Mouse (Mus musculus) intestine, embryonic 16.5 days (tissue): Measurements from ENCODE around the gene Fgl2. TPM values are rescaled to one million over a fixed set of nuclear protein-coding genes. Genes with fewer than 3 reads are reported as not detected.

Experiments used
- ATAC-seq: fragments of 200-750 bp; cut with Nextera tagmentation; 2 replicates; pipeline ENCODE4 v1.8.0; 2017; ENCODE audit warnings: moderate TSS enrichment, moderate library complexity
- H3K27ac ChIP-seq: fragments of 300-500 bp; sonication (generic); 2 replicates; pipeline ENCODE4 v1.5.1; 2014; ENCODE audit warnings: mild to moderate bottlenecking, low read length
- H3K27me3 ChIP-seq: fragments of 300-500 bp; sonication (generic); replicated peaks from 2 replicates; pipeline ENCODE4 v1.6.1; 2014; ENCODE audit warnings: low read length, control low read depth, mixed read lengths; ENCODE audit not compliant: control insufficient read depth, insufficient read depth
- H3K36me3 ChIP-seq: fragments of 300-500 bp; sonication (generic); 2 replicates; pipeline ENCODE4 v1.6.1; 2014; ENCODE audit warnings: low read length, control low read depth; ENCODE audit not compliant: control insufficient read depth, insufficient read depth
- H3K4me1 ChIP-seq: fragments of 300-500 bp; sonication (generic); 2 replicates; pipeline ENCODE4 v1.6.1; 2014; ENCODE audit warnings: low read length, control low read depth, mixed read lengths; ENCODE audit not compliant: control insufficient read depth, insufficient read depth
- H3K4me2 ChIP-seq: fragments of 300-500 bp; sonication (generic); 2 replicates; pipeline ENCODE4 v1.6.1; 2014; ENCODE audit warnings: low read depth, low read length, control low read depth
- H3K4me3 ChIP-seq: fragments of 300-500 bp; sonication (generic); 2 replicates; pipeline ENCODE4 v1.5.1; 2014; ENCODE audit warnings: mild to moderate bottlenecking, low read length
- H3K9ac ChIP-seq: fragments of 300-500 bp; sonication (generic); 2 replicates; pipeline ENCODE4 v1.6.1; 2014; ENCODE audit warnings: low read depth, low read length
- H3K9me3 ChIP-seq: fragments of 300-500 bp; sonication (generic); 2 replicates; pipeline ENCODE4 v1.6.1; 2016; ENCODE audit warnings: low read length, control low read depth; ENCODE audit not compliant: control insufficient read depth
- WGBS: fragments of 180-500 bp; shearing (Covaris S2); extraction: QIAGEN DNeasy Blood & Tissue Kit; methylation state at CpG from one replicate; pipeline ENCODE4 v1.1.7; 2014; 5-methylcytosine and 5-hydroxymethylcytosine counted together
- polyA plus RNA-seq: library from polyadenylated mRNA; unstranded; fragments of >200 nt; fragmentation: Nextera tagmentation; extraction: Ambion mirVana; gene quantifications from 2 replicates; pipeline ENCODE4 v1.2.1, GENCODE M21; 2015

Fgl2 gene
- polyA plus RNA-seq, 1 experiment from 2014 or later: 8.4 TPM

DNA sequence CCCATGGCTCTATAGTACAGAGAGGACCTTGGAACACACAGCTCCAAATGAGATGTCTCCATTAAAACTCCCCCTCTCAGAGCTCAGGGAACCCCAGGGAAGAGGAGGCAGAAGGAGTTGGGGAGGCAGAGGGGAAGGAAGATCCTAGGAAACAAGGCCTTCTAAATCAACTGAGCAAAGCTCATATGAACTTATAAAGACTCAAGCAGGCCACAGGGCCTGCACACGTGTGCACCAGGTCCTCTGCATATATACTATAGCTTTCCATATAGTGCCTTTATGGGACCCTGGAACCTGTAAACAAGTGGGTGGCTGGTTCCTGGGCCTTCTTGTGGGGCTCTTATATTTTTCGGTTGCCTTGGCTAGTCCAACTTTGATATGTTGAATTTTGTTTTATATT, 22.1 kb downstream of the Fgl2 start:
- Histone ChIP-seq H3K9ac (no peak overlapping the region), H3K36me3 (no peaks in the 10 kb centered on the region), H3K4me2 (no peak overlapping the region), H3K4me3 (no peak overlapping the region), H3K27ac (no peak overlapping the region), H3K9me3 (no peaks in the 10 kb centered on the region), H3K27me3 (no peaks in the 10 kb centered on the region), H3K4me1 (peaks cover 10% of the 10 kb centered on the region)
- ATAC-seq: no peak
- 90% methylated on average over 2 of the region's 2 CpGs for WGBS

DNA sequence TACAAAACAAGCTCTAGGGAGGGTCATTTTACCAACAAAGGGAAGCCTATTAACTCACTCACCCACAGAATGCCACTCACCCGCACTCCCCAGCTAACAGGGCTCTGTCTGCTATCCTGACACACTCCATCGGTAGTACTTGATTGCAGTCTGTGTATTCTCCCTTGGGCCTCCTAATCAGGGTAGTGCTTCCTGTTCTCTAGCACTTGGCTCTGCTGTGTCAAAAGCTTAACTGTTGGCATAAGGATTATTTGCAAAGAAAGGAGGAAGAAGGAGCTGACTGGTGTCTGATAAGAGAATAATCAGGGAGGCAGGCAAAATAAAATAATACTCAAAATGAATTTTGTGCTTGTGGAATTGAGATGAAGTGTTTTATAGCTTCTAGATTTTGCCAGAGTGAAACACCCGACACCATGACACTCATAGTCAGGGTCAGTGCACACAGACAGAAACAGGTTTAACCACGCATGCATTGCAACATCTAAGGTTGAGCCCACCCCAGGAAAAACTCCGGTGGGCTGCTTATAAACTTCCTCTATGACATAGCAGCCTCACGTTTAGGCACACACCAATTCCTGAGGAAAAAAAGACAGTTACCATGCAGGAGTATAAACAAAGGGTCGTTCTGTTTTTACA, 22.9 kb downstream of the Fgl2 start:
- H3K27ac ChIP-seq: no peak overlapping the region
- no peaks in the 10 kb centered on the region for H3K36me3 ChIP-seq
- H3K4me1 ChIP-seq: peaks cover 10% of the 10 kb centered on the region
- no peak overlapping the region for H3K9ac ChIP-seq
- H3K4me3 ChIP-seq: no peak overlapping the region
- 28% methylated on average over 7 of the region's 7 CpGs for WGBS
- no peak for ATAC-seq
- H3K4me2 ChIP-seq: no peak overlapping the region
- no peaks in the 10 kb centered on the region for H3K9me3 ChIP-seq
- H3K27me3 ChIP-seq: no peaks in the 10 kb centered on the region

DNA sequence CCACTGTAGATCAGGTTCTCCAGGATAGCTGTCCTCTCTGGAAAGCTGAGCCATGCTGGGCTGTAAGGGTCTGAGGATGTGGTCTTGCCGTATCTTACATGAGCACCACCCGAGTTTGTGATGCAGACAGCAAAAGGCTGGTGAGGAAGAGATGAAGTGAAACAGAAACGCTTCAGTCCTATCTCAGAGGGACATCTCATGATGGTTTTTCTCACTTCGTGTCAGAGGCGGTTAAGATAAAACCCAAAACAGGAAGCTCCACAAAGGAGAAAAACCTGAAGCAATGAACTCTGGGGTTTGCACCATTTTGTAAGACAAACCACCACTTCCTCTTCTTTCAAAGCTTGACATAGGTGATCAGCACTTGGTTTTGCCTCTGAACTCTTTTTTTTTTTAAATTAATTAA, 38.8 kb downstream of the Fgl2 start:
- WGBS: 76% methylated on average over 5 of the region's 5 CpGs
- Histone ChIP-seq H3K27ac (no peak overlapping the region), H3K4me3 (no peak overlapping the region), H3K4me1 (no peaks in the 10 kb centered on the region), H3K36me3 (no peaks in the 10 kb centered on the region), H3K4me2 (no peak overlapping the region), H3K9ac (no peak overlapping the region), H3K9me3 (no peaks in the 10 kb centered on the region), H3K27me3 (no peaks in the 10 kb centered on the region)
- ATAC-seq: no peak

DNA sequence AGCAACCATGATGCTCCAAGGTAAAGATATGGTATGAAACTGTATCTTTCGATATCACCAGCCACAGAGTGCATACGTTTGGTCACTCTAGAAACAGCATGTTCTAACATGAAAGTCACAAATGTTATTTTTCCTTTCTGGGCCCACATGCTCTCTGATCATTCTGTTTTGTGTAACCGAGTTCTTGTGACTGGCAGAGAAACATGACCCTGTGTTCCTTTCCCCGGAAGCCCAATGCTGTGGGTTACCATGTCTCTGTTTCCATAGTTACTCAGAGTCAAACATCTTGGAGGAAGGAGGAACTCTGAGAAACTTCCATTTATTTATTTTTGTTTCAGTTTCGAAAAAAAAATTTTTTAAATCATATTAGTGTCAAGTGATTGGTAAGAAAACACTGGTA, 39.6 kb downstream of the Fgl2 start:
- H3K4me1 ChIP-seq: no peaks in the 10 kb centered on the region
- no peaks in the 10 kb centered on the region for H3K27me3 ChIP-seq
- no peaks in the 10 kb centered on the region for H3K36me3 ChIP-seq
- no peak overlapping the region for H3K4me2 ChIP-seq
- no peak overlapping the region for H3K9ac ChIP-seq
- WGBS: 80% methylated on average over 5 of the region's 5 CpGs
- no peaks in the 10 kb centered on the region for H3K9me3 ChIP-seq
- H3K27ac ChIP-seq: no peak overlapping the region
- ATAC-seq: no peak
- H3K4me3 ChIP-seq: no peak overlapping the region

DNA sequence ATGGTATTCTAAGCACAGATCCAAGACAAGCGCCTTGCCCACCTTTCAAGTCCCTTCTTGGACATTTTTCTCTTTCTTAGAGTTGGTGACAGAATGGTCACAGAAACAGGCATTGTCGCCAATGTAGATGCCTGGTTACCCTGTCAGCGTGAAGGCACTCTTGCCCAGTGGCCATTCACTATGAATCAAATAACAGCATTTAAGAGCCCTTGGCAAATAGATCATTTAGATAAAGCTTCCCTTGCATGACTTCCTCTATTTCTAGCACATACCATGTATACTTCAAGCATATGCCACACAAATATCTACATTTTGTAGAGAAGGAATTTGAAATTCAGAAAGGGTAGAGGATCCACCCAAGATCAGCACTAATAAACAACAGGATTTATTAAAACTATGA, 40.9 kb downstream of the Fgl2 start:
- Histone ChIP-seq H3K36me3 (no peaks in the 10 kb centered on the region), H3K9me3 (no peaks in the 10 kb centered on the region), H3K9ac (no peak overlapping the region), H3K4me1 (no peaks in the 10 kb centered on the region), H3K27me3 (no peaks in the 10 kb centered on the region), H3K4me2 (no peak overlapping the region), H3K27ac (no peak overlapping the region), H3K4me3 (no peak overlapping the region)
- no peak for ATAC-seq
- WGBS: 87% methylated on average over 3 of the region's 3 CpGs

DNA sequence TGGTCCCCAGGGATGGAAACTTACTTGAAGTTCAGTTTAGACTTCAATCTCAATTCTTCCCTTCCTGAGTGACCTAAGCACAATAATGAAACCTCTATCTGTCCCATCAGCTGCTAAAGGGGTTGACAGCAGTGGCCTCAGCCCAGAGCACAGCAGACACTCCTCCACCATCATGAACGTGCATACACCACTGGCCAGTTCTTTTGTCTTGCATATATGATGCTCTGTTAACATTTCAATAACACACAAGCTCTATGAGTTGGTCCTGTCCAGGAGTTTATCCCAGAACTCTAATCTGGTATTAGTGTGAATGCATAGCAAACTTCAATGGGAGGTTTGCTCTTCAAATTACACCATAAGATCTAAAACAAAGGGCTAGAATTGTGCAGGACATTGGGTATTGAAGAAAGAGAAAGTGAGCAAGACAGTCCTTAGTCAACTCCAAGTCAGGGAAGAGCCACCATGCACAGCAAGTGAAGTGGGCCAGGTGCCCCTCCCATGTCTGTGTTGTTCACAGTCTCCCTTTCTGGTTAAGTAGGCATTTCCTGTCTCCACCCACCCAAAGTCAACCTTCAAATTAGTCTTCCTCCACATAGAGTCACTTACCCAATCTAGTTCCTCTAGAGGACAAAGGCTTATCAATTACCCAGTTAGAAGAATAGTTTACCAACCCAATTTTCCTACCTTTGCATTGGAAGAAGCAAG, 41.8 kb downstream of the Fgl2 start:
- H3K4me1 ChIP-seq: no peaks in the 10 kb centered on the region
- 55% methylated on average over 1 of the region's 1 CpGs for WGBS
- no peak overlapping the region for H3K4me3 ChIP-seq
- no peak for ATAC-seq
- H3K27ac ChIP-seq: no peak overlapping the region
- H3K4me2 ChIP-seq: no peak overlapping the region
- no peaks in the 10 kb centered on the region for H3K36me3 ChIP-seq
- no peaks in the 10 kb centered on the region for H3K9me3 ChIP-seq
- H3K9ac ChIP-seq: no peak overlapping the region
- H3K27me3 ChIP-seq: no peaks in the 10 kb centered on the region

DNA sequence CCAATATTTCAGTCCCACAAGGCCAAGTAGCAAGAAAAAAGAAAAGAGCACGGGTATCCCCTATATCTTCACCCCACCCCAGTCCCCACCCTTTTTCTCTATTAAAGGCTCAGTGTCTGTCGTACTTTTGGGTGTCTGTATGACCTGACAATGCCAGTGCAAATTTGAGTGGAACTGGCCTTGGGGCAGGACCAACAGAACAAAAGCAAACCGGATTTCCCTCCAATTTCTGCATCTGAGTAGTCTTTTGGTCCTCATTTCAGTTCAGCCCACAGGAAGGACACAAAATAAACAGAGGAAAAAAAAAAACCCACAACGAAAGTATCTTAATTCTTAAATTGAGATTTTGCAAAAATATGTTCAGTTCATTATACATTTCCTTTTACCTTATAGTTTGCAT, 46.2 kb downstream of the Fgl2 start:
- Histone ChIP-seq H3K4me3 (no peak overlapping the region), H3K36me3 (no peaks in the 10 kb centered on the region), H3K4me2 (no peak overlapping the region), H3K27ac (no peak overlapping the region), H3K27me3 (no peaks in the 10 kb centered on the region), H3K9me3 (no peaks in the 10 kb centered on the region), H3K9ac (no peak overlapping the region), H3K4me1 (no peaks in the 10 kb centered on the region)
- WGBS: 69% methylated on average over 4 of the region's 4 CpGs
- ATAC-seq: no peak

DNA sequence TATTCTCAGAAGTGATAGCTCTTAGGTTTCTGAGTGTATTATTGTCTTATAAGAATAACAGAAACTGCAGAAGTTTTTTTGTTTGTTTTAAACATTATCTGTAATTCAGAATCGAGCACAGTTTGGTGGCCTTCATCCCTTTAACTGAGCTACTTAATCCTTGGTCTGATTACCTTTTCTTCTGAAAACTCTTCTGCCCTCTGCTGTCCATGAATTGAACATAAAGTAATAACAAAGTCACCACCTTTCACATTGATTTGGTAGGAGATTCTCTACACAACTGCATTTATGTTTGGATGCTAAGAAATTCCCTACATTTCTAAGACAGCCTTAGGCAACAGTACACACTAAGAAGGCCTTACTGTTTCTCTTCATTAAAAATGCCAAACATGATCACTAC, 48.2 kb downstream of the Fgl2 start:
- no peak overlapping the region for H3K9ac ChIP-seq
- no peaks in the 10 kb centered on the region for H3K9me3 ChIP-seq
- H3K4me3 ChIP-seq: no peak overlapping the region
- no peaks in the 10 kb centered on the region for H3K27me3 ChIP-seq
- peaks cover 1% of the 10 kb centered on the region; the same call in 1 of the 2 replicates for H3K4me1 ChIP-seq
- H3K27ac ChIP-seq: no peak overlapping the region
- ATAC-seq: no peak
- no peak overlapping the region for H3K4me2 ChIP-seq
- no peaks in the 10 kb centered on the region for H3K36me3 ChIP-seq
- 21% methylated on average over 1 of the region's 1 CpGs for WGBS

DNA sequence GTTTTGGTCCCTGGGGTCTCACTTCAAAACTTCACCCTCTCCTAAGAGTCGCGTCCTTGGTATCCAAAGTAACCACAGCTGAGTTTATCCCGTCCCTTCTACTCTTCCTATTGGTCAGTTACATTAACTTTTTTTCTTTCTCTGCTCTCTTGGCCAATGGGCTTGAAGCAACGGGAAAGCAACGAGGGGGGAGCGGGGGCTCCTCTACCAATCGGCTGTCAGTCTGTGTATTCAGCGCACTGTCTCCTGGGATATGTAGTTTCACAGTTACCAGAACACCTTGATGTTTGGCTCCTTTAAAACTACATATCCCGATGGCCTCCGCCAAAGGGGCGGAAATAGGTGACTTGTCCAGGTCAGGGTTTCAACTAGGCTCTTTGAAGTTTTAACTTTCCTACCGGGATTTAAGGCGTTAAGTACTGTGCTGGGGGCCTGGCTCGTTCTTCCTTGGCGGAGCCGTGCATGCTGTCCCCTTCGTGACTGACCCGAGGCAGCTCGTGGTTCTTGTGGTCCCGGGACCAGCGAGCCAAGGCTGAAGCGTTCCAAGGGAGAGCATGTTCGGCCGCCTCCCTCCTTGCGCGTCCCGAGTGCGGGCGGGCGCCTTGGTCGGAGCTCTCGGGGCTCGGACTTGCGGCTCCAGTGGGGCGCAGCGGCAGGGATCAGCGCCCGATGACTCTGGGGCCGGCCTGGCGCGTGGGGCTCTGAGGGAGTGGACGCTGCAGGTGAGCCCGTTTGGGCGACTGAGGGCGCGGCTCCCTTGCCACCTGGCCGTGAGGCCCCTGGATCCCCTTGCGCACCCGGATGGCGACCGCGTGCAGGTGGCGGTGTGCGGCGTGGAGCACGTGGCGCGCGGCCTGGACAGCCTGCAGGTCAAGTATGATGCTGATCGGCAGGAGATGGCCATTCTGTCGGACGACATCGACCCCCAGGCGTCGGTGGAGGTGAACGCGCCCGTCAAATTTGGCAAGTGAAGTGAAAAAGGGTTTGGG, 52.5 kb downstream of the Fgl2 start, which contains the start of the genes Ccdc146 and Fam185a:
Ccdc146 (minus strand) TSS at position 64 of the 989 bp plus-strand sequence.
Fam185a (plus strand) TSS at position 345 of the 989 bp plus-strand sequence.
- peak within 1 kb of the TSS; percentile 75 for H3K4me3 ChIP-seq
- H3K9me3 ChIP-seq: no peaks in the 10 kb centered on the region
- no peaks in the 10 kb centered on the region for H3K36me3 ChIP-seq
- ATAC-seq: peak; percentile 100
- H3K27ac ChIP-seq: peak within 1 kb of the TSS; percentile 75
- under 1% methylated on average over 68 of the region's 68 CpGs for WGBS
- H3K4me2 ChIP-seq: peak within 1 kb of the TSS; percentile 76
- H3K9ac ChIP-seq: peak within 1 kb of the TSS; percentile 76
- H3K4me1 ChIP-seq: peaks cover 13% of the 10 kb centered on the region
- no peaks in the 10 kb centered on the region for H3K27me3 ChIP-seq
